Mouse (Mus musculus): Measurements from ENCODE around the gene Tulp4.

GRCm38 (mm10) chr17:6102287-6102686, 4.0 kb upstream of the Tulp4 start:
- TF ChIP-seq CTCF (IDR thresholded peaks at IDR 0.05; ENCODE audit: insufficient read depth, low read length) (no peak), POLR2A (IDR thresholded peaks at IDR 0.05; ENCODE audit: borderline replicate concordance, extremely low read depth, low read depth, low read length) (no peak)

All from lung, adult 2 months (tissue).